Mouse (Mus musculus) spleen, adult 2 months (tissue): ENCODE results near the gene Auh. TPM values are rescaled to one million over a fixed set of nuclear protein-coding genes. Genes with fewer than 3 reads are reported as not detected.
A peak's percentile ranks its signal among the peaks of the same experiment; 100 is the strongest.

Experiments
- DNase-seq, 2 experiments: peaks; one replicate each; pipeline versions ENCODE4 v3.0.0 to v3.0.0-alpha.2; 2012 to 2021; ENCODE audit warnings: low spot score in 2 of 2, low read depth in 1 of 2
- H3K27ac ChIP-seq: fragments of 200-500 bp; 2 replicates; pipeline ENCODE4 v1.5.1; 2012; ENCODE audit warnings: low read length, inconsistent platforms; ENCODE audit not compliant: insufficient read depth
- H3K27me3 ChIP-seq: fragments of 200-500 bp; 2 replicates; pipeline ENCODE4 v1.6.1; 2012; ENCODE audit warnings: mild to moderate bottlenecking, moderate library complexity, low read length, inconsistent platforms; ENCODE audit not compliant: control insufficient read depth, insufficient read depth
- H3K36me3 ChIP-seq: fragments of 200-500 bp; 2 replicates; pipeline ENCODE4 v1.6.1; 2012; ENCODE audit warnings: mild to moderate bottlenecking, low read length, inconsistent platforms; ENCODE audit not compliant: control insufficient read depth, insufficient read depth
- H3K4me1 ChIP-seq: fragments of 200-500 bp; 2 replicates; pipeline ENCODE4 v1.6.1; 2011; ENCODE audit warnings: inconsistent platforms; ENCODE audit not compliant: control insufficient read depth, insufficient read depth, insufficient read length
- H3K4me3 ChIP-seq: fragments of 200-500 bp; 2 replicates; pipeline ENCODE4 v1.5.1; 2011; ENCODE audit warnings: mild to moderate bottlenecking, inconsistent platforms; ENCODE audit not compliant: insufficient read depth, insufficient read length; ENCODE audit errors: extremely low read depth
- CTCF ChIP-seq: fragments of 200-500 bp; IDR thresholded peaks from 2 replicates; pipeline ENCODE4 v1.5.1; 2011; ENCODE audit warnings: mild to moderate bottlenecking, inconsistent platforms; ENCODE audit not compliant: insufficient read depth, insufficient read length, insufficient replicate concordance; ENCODE audit errors: extremely low read depth
- POLR2A ChIP-seq: fragments of 200-500 bp; IDR thresholded peaks from 2 replicates; pipeline ENCODE4 v1.6.1; 2011; ENCODE audit warnings: low read depth, low read length, inconsistent platforms
- WGBS: fragments of 180-500 bp; shearing (Covaris S2); methylation state at CpG from one replicate; pipeline ENCODE4 v1.1.7; 2018; 5-methylcytosine and 5-hydroxymethylcytosine counted together
- polyA plus RNA-seq: library from polyadenylated mRNA; depleted of rRNA; stranded (reverse); fragments of >200 nt; gene quantifications from 2 replicates; pipeline ENCODE4 v1.2.3, GENCODE M21; 2012

Gene Auh
- polyA plus RNA-seq, 1 experiment: 15.0 TPM

DNA sequence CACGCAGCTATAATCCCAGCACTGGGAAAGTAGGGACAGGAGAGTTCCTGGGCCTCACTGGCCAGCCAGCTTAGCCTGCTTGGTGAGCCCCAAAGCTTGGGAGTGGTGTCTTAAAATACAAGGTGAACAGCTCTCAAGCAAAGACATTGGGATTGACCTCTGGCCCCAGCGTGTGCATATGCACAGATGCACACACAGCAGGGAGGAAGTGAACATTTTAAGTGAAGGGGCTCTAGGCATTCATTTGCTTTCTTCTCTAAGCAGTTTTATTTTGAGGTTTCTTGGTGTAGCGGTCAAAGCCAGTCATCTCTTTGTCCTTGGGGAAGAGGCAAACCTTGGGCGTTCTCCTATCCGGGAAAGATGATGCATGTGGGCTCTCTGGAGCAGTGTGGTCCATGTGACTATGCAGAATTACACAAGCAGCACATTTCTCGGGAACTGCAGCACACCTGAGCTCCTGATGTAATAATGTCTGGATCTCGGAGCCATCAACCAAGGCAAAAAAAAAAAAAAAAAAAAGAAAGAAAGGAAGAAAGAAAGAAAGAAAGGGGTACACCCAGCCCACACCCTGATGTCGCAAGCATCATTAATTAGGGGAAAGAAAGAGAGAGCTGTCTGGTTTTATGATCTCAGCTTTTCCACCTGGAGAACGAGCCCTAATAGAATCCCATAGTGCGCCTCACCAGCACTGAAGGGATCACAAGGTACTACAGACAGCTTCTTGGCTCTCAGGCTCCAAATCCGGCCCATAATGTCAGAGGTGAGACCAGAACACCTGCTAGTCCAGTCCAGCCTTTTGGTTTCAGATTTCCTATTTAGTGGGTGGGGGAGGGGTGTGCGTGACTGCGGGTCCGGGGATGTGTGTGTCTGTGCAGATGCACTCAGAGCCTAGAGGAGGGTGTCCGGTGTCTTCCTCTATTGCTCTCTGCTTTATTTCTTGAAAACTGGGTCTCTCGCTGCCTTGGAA, 116.6 kb downstream of the Auh start:
- 87% methylated on average over 16 of the region's 16 CpGs for WGBS
- Histone ChIP-seq H3K36me3 (no peaks in the 10 kb centered on the region), H3K4me1 (peaks cover 2% of the 10 kb centered on the region; the same call in 1 of the 2 replicates), H3K27me3 (no peaks in the 10 kb centered on the region), H3K4me3 (no peak overlapping the region), H3K27ac (no peak overlapping the region)
- DNase-seq: no peak
- no peak for TF ChIP-seq POLR2A
- TF ChIP-seq CTCF: no peak

DNA sequence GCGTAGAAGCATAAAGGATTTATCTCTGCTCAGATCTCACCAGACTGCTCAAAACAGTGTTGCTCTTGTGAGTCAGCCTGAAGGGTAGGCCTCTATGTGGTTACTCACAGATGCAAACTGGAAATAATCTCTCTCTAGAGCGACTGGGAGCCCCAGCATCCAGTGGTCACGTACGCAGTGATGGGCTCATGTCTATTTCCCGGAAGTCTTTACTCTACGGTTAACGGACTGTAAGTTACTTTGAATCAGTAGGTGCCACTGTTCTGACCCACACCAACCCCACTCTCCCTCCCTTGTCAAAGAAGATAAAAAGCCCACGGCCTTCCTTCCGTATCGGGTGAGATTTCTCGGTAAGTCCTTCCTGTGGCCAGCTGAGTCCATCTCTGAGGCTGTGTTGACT, 121.8 kb downstream of the Auh start:
- no peak overlapping the region for H3K4me3 ChIP-seq
- no peak for TF ChIP-seq CTCF
- no peak for TF ChIP-seq POLR2A
- H3K27me3 ChIP-seq: no peaks in the 10 kb centered on the region
- DNase-seq: no peak
- 66% methylated on average over 11 of the region's 11 CpGs for WGBS
- no peaks in the 10 kb centered on the region for H3K4me1 ChIP-seq
- no peak overlapping the region for H3K27ac ChIP-seq
- H3K36me3 ChIP-seq: no peaks in the 10 kb centered on the region

DNA sequence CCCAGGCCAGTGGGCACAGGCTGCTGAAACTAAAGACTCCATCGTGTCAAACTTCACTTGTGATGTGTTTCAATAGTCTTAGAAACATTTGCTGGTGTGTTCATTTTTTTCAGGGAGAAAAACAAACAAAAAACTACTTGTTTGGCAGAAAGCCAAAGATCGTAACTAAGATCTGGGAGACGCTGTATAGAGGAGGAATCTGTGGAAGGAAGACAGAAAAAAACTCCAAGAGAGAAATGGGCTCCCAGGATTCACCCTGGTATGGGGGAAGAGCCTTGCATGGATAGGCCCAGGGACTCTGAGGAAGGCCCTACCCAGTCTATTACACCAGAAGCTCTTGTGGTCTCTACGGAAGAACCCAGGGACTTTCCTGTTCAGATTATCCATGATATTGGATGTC, 123.5 kb downstream of the Auh start:
- 78% methylated on average over 4 of the region's 4 CpGs for WGBS
- TF ChIP-seq CTCF: no peak
- no peak for TF ChIP-seq POLR2A

DNA sequence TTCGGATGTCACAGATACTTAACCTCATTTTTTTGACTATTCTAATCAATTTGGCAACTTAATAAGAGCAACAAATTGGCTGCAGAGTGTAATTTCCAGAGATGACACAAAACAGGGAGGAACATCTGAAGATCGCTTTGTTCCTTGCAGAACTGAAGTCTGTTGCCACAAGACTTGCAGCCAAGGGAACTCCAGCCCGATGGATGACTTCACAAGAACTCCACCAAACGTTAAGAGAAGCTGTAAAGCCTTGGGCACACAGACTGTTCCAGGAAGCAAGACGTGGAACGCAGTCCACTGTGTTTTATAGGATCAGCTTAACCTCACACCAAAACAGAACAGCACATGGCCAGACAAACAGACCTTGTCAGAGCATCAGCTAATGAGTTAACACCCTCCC, 123.9 kb downstream of the Auh start:
- Histone ChIP-seq H3K4me3 (no peak overlapping the region), H3K36me3 (no peaks in the 10 kb centered on the region), H3K27me3 (no peaks in the 10 kb centered on the region), H3K4me1 (peaks cover under 1% of the 10 kb centered on the region; the same call in 1 of the 2 replicates), H3K27ac (no peak overlapping the region)
- DNase-seq: no peak
- WGBS: 74% methylated on average over 6 of the region's 6 CpGs
- no peak for TF ChIP-seq POLR2A

More for the DNA sequence above, 123.5 kb downstream of the Auh start:
- Histone ChIP-seq H3K4me1 (no peaks in the 10 kb centered on the region; the same call in 1 of the 2 replicates), H3K27ac (no peak overlapping the region), H3K36me3 (no peaks in the 10 kb centered on the region), H3K27me3 (no peaks in the 10 kb centered on the region), H3K4me3 (no peak overlapping the region)
- DNase-seq: no peak

DNA sequence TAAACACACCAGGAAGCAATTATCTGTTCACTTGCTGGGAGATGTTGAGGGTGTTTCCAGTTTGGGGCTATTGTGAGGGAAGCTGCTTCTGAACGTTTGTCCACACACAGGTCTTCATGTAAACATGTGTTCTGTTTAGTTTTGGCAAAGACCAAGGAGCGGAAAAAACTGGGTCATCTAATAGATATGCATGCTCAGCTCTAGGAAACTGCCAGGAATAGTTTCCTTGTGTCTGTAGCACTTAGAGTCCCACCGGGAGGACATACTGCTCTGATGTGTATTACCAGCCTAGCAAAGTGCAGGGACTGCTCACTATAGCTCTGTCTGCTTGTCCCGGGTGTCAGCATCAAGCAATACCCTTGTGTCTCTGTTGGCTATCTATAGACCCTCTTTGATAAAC, 127.0 kb downstream of the Auh start:
- Histone ChIP-seq H3K4me1 (peaks cover 7% of the 10 kb centered on the region; the same call in 1 of the 2 replicates), H3K36me3 (no peaks in the 10 kb centered on the region), H3K27me3 (no peaks in the 10 kb centered on the region), H3K27ac (no peak overlapping the region), H3K4me3 (no peak overlapping the region)
- DNase-seq: no peak
- WGBS: 86% methylated on average over 4 of the region's 4 CpGs
- no peak for TF ChIP-seq POLR2A
- TF ChIP-seq CTCF: no peak

DNA sequence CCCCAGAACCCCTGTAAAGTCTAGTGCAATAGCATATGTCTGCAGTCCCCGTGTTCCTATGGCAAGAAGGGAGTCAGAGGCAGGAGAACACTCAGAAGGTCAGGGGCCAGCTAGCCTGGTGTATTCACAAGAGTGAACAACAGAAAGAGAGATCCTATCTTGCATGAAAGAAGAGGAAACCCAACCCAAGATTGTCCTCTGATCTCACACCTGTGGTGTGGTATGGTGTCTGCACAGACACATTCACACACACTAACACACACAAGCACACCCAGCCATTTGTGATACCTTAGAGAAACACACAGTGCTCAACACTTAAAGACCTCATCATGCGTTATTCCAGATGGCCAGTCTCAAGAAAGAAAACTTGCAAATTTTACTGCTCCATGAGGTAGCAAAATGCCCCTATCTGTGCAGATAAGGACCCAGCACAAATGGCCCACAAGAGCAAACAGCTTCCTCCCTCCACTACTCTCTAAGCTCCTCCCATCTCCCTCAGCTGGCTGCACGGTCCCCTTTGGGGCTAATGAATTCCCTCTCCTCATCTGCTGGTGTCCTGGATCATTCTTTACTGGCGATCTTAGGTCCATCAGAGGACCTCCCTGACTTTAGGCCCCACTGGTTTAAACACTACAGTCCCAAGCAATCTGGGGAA, 128.7 kb downstream of the Auh start:
- Histone ChIP-seq H3K27ac (peak overlapping the region; percentile 61), H3K4me1 (peaks cover 7% of the 10 kb centered on the region; the same call in 1 of the 2 replicates), H3K4me3 (no peak overlapping the region), H3K27me3 (no peaks in the 10 kb centered on the region), H3K36me3 (no peaks in the 10 kb centered on the region)
- DNase-seq: no peak
- TF ChIP-seq CTCF (no peak), POLR2A (no peak)
- WGBS: 35% methylated on average over 4 of the region's 4 CpGs

DNA sequence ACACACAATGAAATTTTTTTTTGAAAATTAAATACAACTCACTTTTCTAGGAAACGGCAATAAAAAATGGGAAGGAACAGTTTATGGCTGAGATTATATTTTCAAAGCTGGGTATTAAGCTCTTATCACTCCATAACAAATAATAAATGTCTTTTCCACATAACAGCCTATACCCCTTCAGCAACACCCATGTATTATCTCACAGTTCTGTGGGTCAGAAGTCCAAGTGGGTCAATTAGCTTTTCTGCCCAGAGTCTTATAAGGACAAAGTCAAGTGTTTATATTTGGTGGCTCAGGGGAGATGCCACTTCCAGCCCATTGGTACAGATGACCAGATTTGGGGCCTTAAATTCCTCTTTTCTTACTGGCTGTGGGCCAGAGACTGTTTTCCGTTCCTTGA, 129.4 kb downstream of the Auh start:
- no peak overlapping the region for H3K4me3 ChIP-seq
- peak overlapping the region; percentile 61 for H3K27ac ChIP-seq
- H3K36me3 ChIP-seq: no peaks in the 10 kb centered on the region
- no peak for TF ChIP-seq CTCF
- H3K4me1 ChIP-seq: peaks cover 7% of the 10 kb centered on the region; the same call in 1 of the 2 replicates
- 34% methylated on average over 2 of the region's 2 CpGs for WGBS
- no peak for DNase-seq
- no peaks in the 10 kb centered on the region for H3K27me3 ChIP-seq
